Mouse (Mus musculus) MEL (cell line): ENCODE measurements around the gene Cdca7. TPM values are rescaled to one million over a fixed set of nuclear protein-coding genes. Genes with fewer than 3 reads are reported as not detected.
A peak's percentile ranks its signal among the peaks of the same experiment; 100 is the strongest.

ENCODE experiments used
- DNase-seq: peaks from one replicate; pipeline ENCODE4 v3.0.0; 2011; ENCODE audit warnings: low read depth, low spot score
- H3K27ac ChIP-seq: 2 replicates; pipeline ENCODE4 v1.5.1; 2012; ENCODE audit warnings: low read depth, mild to moderate bottlenecking, control low read depth, low read length, moderate library complexity; ENCODE audit not compliant: control insufficient read depth
- H3K27me3 ChIP-seq, 2 experiments: fragments of 150-350 bp in 1 of 2; sonication (generic) in 1 of 2; 2 replicates each; pipeline ENCODE4 v1.6.1; 2012; ENCODE audit warnings: low read length in 2 of 2, mild to moderate bottlenecking in 2 of 2, improper control_type of control experiment in 1 of 2, moderate library complexity in 1 of 2; ENCODE audit not compliant: insufficient read depth in 2 of 2, control insufficient read depth in 1 of 2
- H3K36me3 ChIP-seq, 2 experiments: 2 replicates each; pipeline ENCODE4 v1.6.1; 2012 to 2014; ENCODE audit warnings: low read length in 2 of 2, improper control_type of control experiment in 1 of 2, inconsistent platforms in 1 of 2, mild to moderate bottlenecking in 1 of 2; ENCODE audit not compliant: insufficient read depth in 2 of 2, control insufficient read depth in 1 of 2
- H3K4me1 ChIP-seq, 2 experiments: fragments of 150-350 bp in 1 of 2; sonication (generic) in 1 of 2; 2 replicates each; pipeline ENCODE4 v1.6.1; 2012; ENCODE audit warnings: low read length in 2 of 2, improper control_type of control experiment in 1 of 2, mild to moderate bottlenecking in 1 of 2; ENCODE audit not compliant: insufficient read depth in 2 of 2, control insufficient read depth in 1 of 2
- H3K4me3 ChIP-seq, 2 experiments: fragments of 150-350 bp in 1 of 2; sonication (generic) in 1 of 2; 2 replicates each; pipeline ENCODE4 v1.5.1; 2012; ENCODE audit warnings: low read depth in 2 of 2, low read length in 2 of 2, mild to moderate bottlenecking in 2 of 2, moderate library complexity in 2 of 2, control low read depth in 1 of 2, improper control_type of control experiment in 1 of 2; ENCODE audit not compliant: control insufficient read depth in 1 of 2, insufficient read depth in 1 of 2
- H3K79me2 ChIP-seq: 2 replicates; pipeline ENCODE4 v1.6.1; 2012; ENCODE audit warnings: mild to moderate bottlenecking, low read length, moderate library complexity; ENCODE audit not compliant: control insufficient read depth, poor library complexity, insufficient read depth
- H3K9ac ChIP-seq: 2 replicates; pipeline ENCODE4 v1.6.1; 2012; ENCODE audit warnings: low read depth, mild to moderate bottlenecking, control low read depth, low read length, moderate library complexity; ENCODE audit not compliant: control insufficient read depth, poor library complexity, severe bottlenecking
- H3K9me3 ChIP-seq: fragments of 150-350 bp; sonication (generic); replicated peaks from 2 replicates; pipeline ENCODE4 v1.6.1; 2012; ENCODE audit warnings: mild to moderate bottlenecking, low read length, improper control_type of control experiment, moderate library complexity; ENCODE audit not compliant: insufficient read depth
- CHD1 ChIP-seq: IDR thresholded peaks from 2 replicates; pipeline ENCODE4 v1.6.1; 2012; ENCODE audit warnings: low read depth, mild to moderate bottlenecking, inconsistent platforms, low read length, improper control_type of control experiment
- CHD2 ChIP-seq: IDR thresholded peaks from 2 replicates; pipeline ENCODE4 v1.6.1; 2011; ENCODE audit warnings: low read length, improper control_type of control experiment
- E2F4 ChIP-seq: IDR thresholded peaks from 2 replicates; pipeline ENCODE4 v1.6.1; 2011; ENCODE audit warnings: low read depth, low read length, improper control_type of control experiment, borderline replicate concordance
- ELF1 ChIP-seq: IDR thresholded peaks from 2 replicates; pipeline ENCODE4 v1.6.1; 2014; ENCODE audit warnings: low read depth, mild to moderate bottlenecking, inconsistent platforms, low read length, improper control_type of control experiment, moderate library complexity
- EP300 ChIP-seq, 2 experiments: IDR thresholded peaks; 2 replicates each; pipeline ENCODE4 v1.6.1; 2011; ENCODE audit warnings: improper control_type of control experiment in 2 of 2, low read length in 2 of 2, low read depth in 1 of 2, mild to moderate bottlenecking in 1 of 2
- GATA1 ChIP-seq: IDR thresholded peaks from 2 replicates; pipeline ENCODE4 v1.6.1; 2011; ENCODE audit warnings: low read depth, low read length, improper control_type of control experiment
- HCFC1 ChIP-seq: IDR thresholded peaks from 2 replicates; pipeline ENCODE4 v1.6.1; 2012; ENCODE audit warnings: low read depth, mild to moderate bottlenecking, inconsistent platforms, low read length, improper control_type of control experiment, moderate library complexity
- JUND ChIP-seq: IDR thresholded peaks from 2 replicates; pipeline ENCODE4 v1.6.1; 2011; ENCODE audit warnings: low read depth, mild to moderate bottlenecking, improper control_type of control experiment, low read length
- KAT2A ChIP-seq: conservative IDR thresholded peaks from 2 replicates; pipeline ENCODE4 v1.6.1; 2012; ENCODE audit warnings: low read depth, low read length, improper control_type of control experiment, inconsistent platforms
- MAFK ChIP-seq: IDR thresholded peaks from 2 replicates; pipeline ENCODE4 v1.6.1; 2011; ENCODE audit warnings: low read depth, mild to moderate bottlenecking, low read length, improper control_type of control experiment, borderline replicate concordance
- MAX ChIP-seq: IDR thresholded peaks from 2 replicates; pipeline ENCODE4 v1.6.1; 2011; ENCODE audit warnings: low read length, improper control_type of control experiment
- MAZ ChIP-seq: IDR thresholded peaks from 2 replicates; pipeline ENCODE4 v1.6.1; 2012; ENCODE audit warnings: low read depth, mild to moderate bottlenecking, inconsistent platforms, low read length, improper control_type of control experiment
- MEF2A ChIP-seq: IDR thresholded peaks from 2 replicates; pipeline ENCODE4 v1.6.1; 2014; ENCODE audit warnings: low read depth, mild to moderate bottlenecking, inconsistent platforms, low read length, improper control_type of control experiment; ENCODE audit not compliant: poor library complexity, insufficient replicate concordance, severe bottlenecking; ENCODE audit errors: extremely low read depth
- MXI1 ChIP-seq: IDR thresholded peaks from 2 replicates; pipeline ENCODE4 v1.6.1; 2011; ENCODE audit warnings: mild to moderate bottlenecking, low read depth, low read length, improper control_type of control experiment
- MYB ChIP-seq: IDR thresholded peaks from 2 replicates; pipeline ENCODE4 v1.6.1; 2011; ENCODE audit warnings: mild to moderate bottlenecking, low read depth, low read length, improper control_type of control experiment
- MYC ChIP-seq: IDR thresholded peaks from 2 replicates; pipeline ENCODE4 v1.6.1; 2011; ENCODE audit warnings: low read depth, mild to moderate bottlenecking, low read length, improper control_type of control experiment, moderate library complexity
- NELFE ChIP-seq: IDR thresholded peaks from 2 replicates; pipeline ENCODE4 v1.6.1; 2011; ENCODE audit warnings: low read depth, low read length, improper control_type of control experiment
- NRF1 ChIP-seq: IDR thresholded peaks from 2 replicates; pipeline ENCODE4 v1.6.1; 2014; ENCODE audit warnings: low read depth, mild to moderate bottlenecking, inconsistent platforms, low read length, improper control_type of control experiment, moderate library complexity; ENCODE audit not compliant: poor library complexity, insufficient read depth, severe bottlenecking
- POLR2A ChIP-seq, 2 experiments: IDR thresholded peaks; 2 replicates each; pipeline ENCODE4 v1.6.1; 2011 to 2012; ENCODE audit warnings: low read length in 2 of 2, mild to moderate bottlenecking in 2 of 2, control low read depth in 1 of 2, improper control_type of control experiment in 1 of 2, low read depth in 1 of 2, moderate library complexity in 1 of 2; ENCODE audit not compliant: control insufficient read depth in 1 of 2, insufficient read depth in 1 of 2, poor library complexity in 1 of 2
- POLR2AphosphoS2 ChIP-seq: IDR thresholded peaks from 2 replicates; pipeline ENCODE4 v1.6.1; 2011; ENCODE audit warnings: low read length, improper control_type of control experiment
- POLR2AphosphoS5 ChIP-seq: IDR thresholded peaks from 2 replicates; pipeline ENCODE4 v1.6.1; 2012; ENCODE audit warnings: low read depth, borderline replicate concordance, mild to moderate bottlenecking, inconsistent platforms, low read length, moderate library complexity, mixed read lengths
- RAD21 ChIP-seq: IDR thresholded peaks from 2 replicates; pipeline ENCODE4 v1.6.1; 2011; ENCODE audit warnings: mild to moderate bottlenecking, low read depth, low read length, improper control_type of control experiment
- RCOR1 ChIP-seq: IDR thresholded peaks from 2 replicates; pipeline ENCODE4 v1.6.1; 2012; ENCODE audit warnings: low read depth, mild to moderate bottlenecking, inconsistent platforms, low read length, improper control_type of control experiment
- SIN3A ChIP-seq: IDR thresholded peaks from 2 replicates; pipeline ENCODE4 v1.6.1; 2012; ENCODE audit warnings: low read length, improper control_type of control experiment, inconsistent platforms
- SMC3 ChIP-seq: IDR thresholded peaks from 2 replicates; pipeline ENCODE4 v1.6.1; 2011; ENCODE audit warnings: low read depth, low read length, improper control_type of control experiment
- TAL1 ChIP-seq: IDR thresholded peaks from 2 replicates; pipeline ENCODE4 v1.6.1; 2012; ENCODE audit warnings: mild to moderate bottlenecking, inconsistent platforms, low read length, moderate library complexity, mixed read lengths
- TCF12 ChIP-seq: IDR thresholded peaks from 2 replicates; pipeline ENCODE4 v1.6.1; 2014; ENCODE audit warnings: low read depth, mild to moderate bottlenecking, inconsistent platforms, low read length, improper control_type of control experiment, moderate library complexity
- UBTF ChIP-seq: IDR thresholded peaks from 2 replicates; pipeline ENCODE4 v1.6.1; 2012; ENCODE audit warnings: low read depth, mild to moderate bottlenecking, inconsistent platforms, low read length, improper control_type of control experiment, moderate library complexity, borderline replicate concordance; ENCODE audit not compliant: insufficient read depth
- USF2 ChIP-seq, 2 experiments: IDR thresholded peaks; 2 replicates each; pipeline ENCODE4 v1.6.1; 2011 to 2012; ENCODE audit warnings: improper control_type of control experiment in 2 of 2, low read length in 2 of 2, borderline replicate concordance in 1 of 2, inconsistent platforms in 1 of 2, low read depth in 1 of 2, mild to moderate bottlenecking in 1 of 2; ENCODE audit not compliant: insufficient read depth in 1 of 2
- ZMIZ1 ChIP-seq: IDR thresholded peaks from 2 replicates; pipeline ENCODE4 v1.6.1; 2012; ENCODE audit warnings: low read depth, mild to moderate bottlenecking, inconsistent platforms, low read length, improper control_type of control experiment, moderate library complexity
- ZNF384 ChIP-seq: IDR thresholded peaks from 2 replicates; pipeline ENCODE4 v1.6.1; 2012; ENCODE audit warnings: low read depth, mild to moderate bottlenecking, inconsistent platforms, low read length, improper control_type of control experiment
- polyA plus RNA-seq, 2 experiments: library from polyadenylated mRNA; stranded (reverse) in 1 of 2; unstranded in 1 of 2; fragments of >175 nt in 1 of 2; fragments of >200 nt in 1 of 2; gene quantifications; 2 replicates each; pipeline versions ENCODE4 v1.2.1 to v1.2.4; 2012; ENCODE audit warnings: low replicate concordance in 2 of 2, low read depth in 1 of 2; ENCODE audit not compliant: insufficient read length in 2 of 2, insufficient read depth in 1 of 2, missing spikeins in 1 of 2
- total RNA-seq: library from RNA; depleted of rRNA; stranded (reverse); fragments of 300-350 nt; gene quantifications from 2 replicates; pipeline ENCODE4 v1.2.3, GENCODE M21; 2012

Gene Cdca7
- total and polyA plus RNA-seq, 3 experiments, result 97.2 to 175 (median 123) TPM

DNA sequence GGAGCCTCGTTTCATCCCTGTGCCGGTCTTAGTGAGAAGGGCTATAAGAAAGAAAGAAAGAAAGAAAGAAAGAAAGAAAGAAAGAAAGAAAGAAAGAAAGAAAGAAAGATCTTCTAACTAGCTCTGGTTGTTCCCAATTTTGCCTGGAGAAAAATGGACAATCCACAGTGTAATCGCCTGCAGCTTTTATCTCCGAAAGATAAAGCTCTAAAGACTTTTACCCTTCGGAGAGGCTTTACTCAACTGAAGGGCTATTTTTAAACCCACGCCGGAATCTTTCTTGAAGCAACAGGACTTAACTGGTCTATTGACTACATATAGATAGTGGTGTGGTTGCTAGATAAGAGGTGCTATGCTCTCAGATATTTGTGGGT, 549 bp upstream of the Cdca7 start (continued):
- no peak for TF ChIP-seq POLR2AphosphoS5
- no peak for TF ChIP-seq POLR2A (IDR thresholded peaks at IDR 0.05; ENCODE audit: control insufficient read depth in 1 of 2, insufficient read depth in 1 of 2, low read depth in 1 of 2, low read length in 2 of 2, poor library complexity in 1 of 2)
- peak; percentile 55; the same call in 1 of the 2 replicates for TF ChIP-seq HCFC1
- TF ChIP-seq EP300 (IDR thresholded peaks at IDR 0.05; ENCODE audit: low read depth in 1 of 2, low read length in 2 of 2), result peak; percentile 89 to 90
- TF ChIP-seq ZMIZ1, result peak; percentile 74; the same call in 1 of the 2 replicates
- TF ChIP-seq ZNF384, result 0 out of 2 replicates have a peak, but pooled peaks have one; percentile 7
- TF ChIP-seq TCF12, result peak; percentile 89
- no peak for TF ChIP-seq NRF1
- no peak for TF ChIP-seq USF2 (IDR thresholded peaks at IDR 0.05; ENCODE audit: borderline replicate concordance in 1 of 2, insufficient read depth in 1 of 2, low read depth in 1 of 2, low read length in 2 of 2)
- TF ChIP-seq POLR2AphosphoS2, result no peak
- no peak for TF ChIP-seq RAD21

DNA sequence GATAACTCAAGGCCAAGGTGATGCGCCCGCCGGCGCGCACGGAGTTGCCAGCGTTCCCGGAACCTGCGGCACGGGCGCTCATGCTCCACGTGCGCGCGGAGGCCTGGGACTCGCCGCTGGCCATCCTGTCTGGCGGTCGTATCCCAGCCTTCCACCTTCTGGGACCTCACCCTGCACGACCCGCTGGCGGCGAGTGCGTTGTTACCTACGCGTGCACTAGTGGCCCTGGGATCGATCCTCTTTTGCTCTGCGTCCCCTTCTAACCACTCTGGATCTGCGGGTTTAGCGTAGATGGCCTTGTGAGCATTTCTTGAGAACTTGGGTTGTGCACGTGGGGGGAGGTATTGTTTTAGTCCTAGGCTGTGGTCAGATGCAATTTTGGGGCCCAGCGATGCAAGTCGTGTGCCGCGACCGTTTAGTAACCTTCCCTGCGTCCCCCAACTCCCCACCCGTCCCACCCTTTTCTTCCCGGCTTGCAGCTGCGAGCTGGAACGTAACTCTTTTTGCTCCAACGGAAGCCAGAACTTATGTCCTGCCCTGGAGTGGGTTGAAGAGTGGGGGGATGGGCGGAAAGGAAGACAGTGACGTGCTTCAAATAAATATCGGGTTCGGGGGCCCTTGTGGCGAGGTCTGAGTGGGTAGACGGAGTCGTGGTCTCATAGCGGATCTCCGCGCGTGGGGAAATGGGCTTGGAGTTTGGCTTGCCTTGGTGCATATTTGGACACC, 690 bp downstream of the Cdca7 start:
- Histone ChIP-seq H3K27ac (peak overlapping the region; percentile 100), H3K36me3 (peaks cover 8 to 50% of the 10 kb centered on the region in 2 experiments), H3K9me3 (no peaks in the 10 kb centered on the region), H3K4me1 (peaks cover 2 to 40% of the 10 kb centered on the region in 2 experiments; a peak in 3 of 4 replicates), H3K79me2 (peaks cover 38% of the 10 kb centered on the region), H3K9ac (peak overlapping the region; percentile 79), H3K27me3 (no peaks in the 10 kb centered on the region), H3K4me3 (peak overlapping the region; percentile 45 to 71)
- DNase-seq, result peak; percentile 76
- no peak for TF ChIP-seq SMC3
- no peak for TF ChIP-seq RCOR1
- TF ChIP-seq POLR2AphosphoS2, result no peak; the same call in 1 of the 2 replicates
- no peak for TF ChIP-seq TAL1
- no peak; a peak in 1 of 4 replicates for TF ChIP-seq EP300 (IDR thresholded peaks at IDR 0.05; ENCODE audit: low read depth in 1 of 2, low read length in 2 of 2)
- TF ChIP-seq USF2 (IDR thresholded peaks at IDR 0.05; ENCODE audit: borderline replicate concordance in 1 of 2, insufficient read depth in 1 of 2, low read depth in 1 of 2, low read length in 2 of 2), result no peak
- TF ChIP-seq MXI1, result peak; percentile 98
- no peak for TF ChIP-seq GATA1
- TF ChIP-seq JUND, result no peak
- no peak for TF ChIP-seq UBTF
- peak; percentile 3 to 41; a peak in 3 of 4 replicates for TF ChIP-seq POLR2A (IDR thresholded peaks at IDR 0.05; ENCODE audit: control insufficient read depth in 1 of 2, insufficient read depth in 1 of 2, low read depth in 1 of 2, low read length in 2 of 2, poor library complexity in 1 of 2)
- TF ChIP-seq ZMIZ1, result no peak
- no peak for TF ChIP-seq MAFK
- TF ChIP-seq MYB, result no peak
- peak; percentile 7; the same call in 1 of the 2 replicates for TF ChIP-seq NELFE
- TF ChIP-seq TCF12, result no peak
- no peak for TF ChIP-seq E2F4
- peak; percentile 87 for TF ChIP-seq MYC
- no peak for TF ChIP-seq ELF1
- TF ChIP-seq SIN3A, result no peak
- TF ChIP-seq MEF2A, result no peak
- no peak; the same call in 1 of the 2 replicates for TF ChIP-seq MAZ
- no peak for TF ChIP-seq HCFC1
- TF ChIP-seq RAD21, result no peak
- no peak for TF ChIP-seq KAT2A
- TF ChIP-seq CHD1, result no peak; the same call in 1 of the 2 replicates
- TF ChIP-seq MAX, result peak; percentile 91
- TF ChIP-seq CHD2, result no peak
- TF ChIP-seq NRF1, result no peak
